Mouse (Mus musculus) heart, embryonic 14.5 days (tissue): ENCODE measurements at regions not wholly inside any gene's neighbourhood (a gene's known extent, or its start where the extent isn't known, plus 50 kb on each side); places are given as distances from the start of the nearest gene placed in this dataset.

Experiments
- ATAC-seq: fragments of 200-750 bp; cut with Nextera tagmentation; 2 replicates; pipeline ENCODE4 v1.8.0; 2017; ENCODE audit warnings: low read depth, moderate TSS enrichment; ENCODE audit not compliant: insufficient number of reproducible peaks, insufficient read depth, low FRiP score
- H3K27ac ChIP-seq, 2 experiments: fragments of 200-500 bp in 1 of 2; fragments of 300-500 bp in 1 of 2; sonication (generic) in 1 of 2; replicated peaks in 1 of 2; 2 replicates each; pipeline ENCODE4 v1.5.1; 2012 to 2014; ENCODE audit warnings: low read depth in 2 of 2, low read length in 2 of 2, control low read depth in 1 of 2, mild to moderate bottlenecking in 1 of 2, mixed read lengths in 1 of 2; ENCODE audit not compliant: control insufficient read depth in 1 of 2, insufficient read depth in 1 of 2
- H3K27me3 ChIP-seq: fragments of 300-500 bp; sonication (generic); 2 replicates; pipeline ENCODE4 v1.6.1; 2014; ENCODE audit warnings: mild to moderate bottlenecking, low read length, control low read depth; ENCODE audit not compliant: control insufficient read depth, insufficient read depth
- H3K36me3 ChIP-seq: fragments of 300-500 bp; sonication (generic); 2 replicates; pipeline ENCODE4 v1.6.1; 2014; ENCODE audit warnings: mild to moderate bottlenecking, control low read depth, low read length, mixed read lengths; ENCODE audit not compliant: control insufficient read depth, insufficient read depth
- H3K4me1 ChIP-seq, 2 experiments: fragments of 200-500 bp in 1 of 2; fragments of 300-500 bp in 1 of 2; sonication (generic) in 1 of 2; 2 replicates each; pipeline ENCODE4 v1.6.1; 2012 to 2014; ENCODE audit warnings: low read length in 2 of 2, control low read depth in 1 of 2, mixed read lengths in 1 of 2; ENCODE audit not compliant: control insufficient read depth in 2 of 2, insufficient read depth in 2 of 2
- H3K4me2 ChIP-seq: fragments of 300-500 bp; sonication (generic); 2 replicates; pipeline ENCODE4 v1.6.1; 2014; ENCODE audit warnings: mild to moderate bottlenecking, low read length
- H3K4me3 ChIP-seq, 2 experiments: fragments of 200-500 bp in 1 of 2; fragments of 300-500 bp in 1 of 2; sonication (generic) in 1 of 2; 2 replicates each; pipeline ENCODE4 v1.5.1; 2012 to 2014; ENCODE audit warnings: low read length in 2 of 2, mild to moderate bottlenecking in 2 of 2, control low read depth in 1 of 2, low read depth in 1 of 2, moderate library complexity in 1 of 2; ENCODE audit not compliant: control insufficient read depth in 1 of 2, insufficient read depth in 1 of 2
- H3K9ac ChIP-seq: fragments of 300-500 bp; sonication (generic); 2 replicates; pipeline ENCODE4 v1.6.1; 2014; ENCODE audit warnings: mild to moderate bottlenecking, low read length
- H3K9me3 ChIP-seq: fragments of 300-500 bp; sonication (generic); 2 replicates; pipeline ENCODE4 v1.6.1; 2016; ENCODE audit warnings: low read length, control low read depth; ENCODE audit not compliant: control insufficient read depth
- WGBS: fragments of 180-500 bp; shearing (Covaris S2); extraction: QIAGEN DNeasy Blood & Tissue Kit; methylation state at CpG from one replicate; pipeline ENCODE4 v1.1.7; 2014; 5-methylcytosine and 5-hydroxymethylcytosine counted together

DNA sequence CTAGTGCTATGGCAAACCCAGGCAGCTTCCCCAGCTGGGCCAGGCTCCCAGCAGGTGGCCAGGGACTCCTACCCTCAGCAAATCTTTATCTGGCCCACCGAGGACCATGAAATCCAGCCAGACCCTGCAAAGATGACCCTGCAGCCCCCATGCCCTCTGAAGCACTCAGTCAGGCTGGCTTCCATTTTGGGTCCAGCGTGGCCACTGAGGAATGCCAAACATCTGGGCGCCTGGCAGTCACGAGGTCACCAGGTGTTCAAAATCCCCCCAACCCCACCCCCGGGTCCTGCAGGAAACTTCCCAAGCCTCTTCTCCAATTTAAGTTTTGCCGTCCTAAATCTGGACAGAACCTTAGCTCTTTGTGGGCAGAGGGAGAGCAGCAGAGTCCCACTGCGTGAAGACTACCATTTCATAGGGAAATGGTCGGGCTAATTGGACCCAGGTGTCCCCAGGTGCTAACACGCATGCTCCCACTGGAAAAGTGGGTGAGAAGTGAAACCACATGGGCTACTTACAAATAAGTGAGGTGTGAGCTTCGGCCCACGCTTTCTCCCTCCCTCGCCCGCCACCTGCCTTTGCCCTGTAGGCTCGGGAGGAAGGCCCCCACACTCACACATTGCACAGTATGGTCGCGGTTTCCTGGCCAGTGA, 139.0 kb downstream of the En1 start:
- Histone ChIP-seq H3K9me3 (no peaks in the 10 kb centered on the region), H3K36me3 (no peaks in the 10 kb centered on the region), H3K27me3 (no peaks in the 10 kb centered on the region), H3K4me3 (no peak overlapping the region), H3K4me2 (no peak overlapping the region), H3K27ac (no peak overlapping the region), H3K9ac (no peak overlapping the region), H3K4me1 (no peaks in the 10 kb centered on the region; a peak in 1 of 4 replicates)
- 79% methylated on average over 16 of the region's 16 CpGs for WGBS
- no peak for ATAC-seq

DNA sequence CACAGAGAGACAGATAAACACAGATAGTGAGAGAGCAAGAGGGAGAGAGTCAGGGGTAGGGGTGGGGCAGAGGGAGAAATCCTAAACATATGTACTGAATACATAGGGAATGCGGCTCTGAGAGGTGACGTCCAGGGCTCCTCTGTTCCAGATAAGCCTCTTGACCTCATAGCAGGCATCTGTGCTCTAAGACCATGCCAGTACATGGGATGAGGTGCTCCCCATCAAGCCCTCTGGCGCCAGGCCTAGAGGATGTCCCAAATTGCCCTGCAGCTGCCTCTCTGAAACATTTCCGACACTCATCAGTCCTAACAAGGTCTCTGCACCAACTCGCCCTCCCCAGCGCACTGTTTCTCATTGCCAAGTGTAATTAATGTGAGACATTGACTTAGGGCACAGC, 146.7 kb downstream of the En1 start:
- Histone ChIP-seq H3K9me3 (no peaks in the 10 kb centered on the region), H3K27ac (no peak overlapping the region), H3K27me3 (no peaks in the 10 kb centered on the region), H3K4me1 (peaks cover 0 to 3% of the 10 kb centered on the region in 2 experiments; a peak in 1 of 4 replicates), H3K9ac (no peak overlapping the region), H3K36me3 (no peaks in the 10 kb centered on the region), H3K4me2 (no peak overlapping the region), H3K4me3 (no peak overlapping the region)
- ATAC-seq, result no peak
- WGBS, result 41% methylated on average over 6 of the region's 6 CpGs

DNA sequence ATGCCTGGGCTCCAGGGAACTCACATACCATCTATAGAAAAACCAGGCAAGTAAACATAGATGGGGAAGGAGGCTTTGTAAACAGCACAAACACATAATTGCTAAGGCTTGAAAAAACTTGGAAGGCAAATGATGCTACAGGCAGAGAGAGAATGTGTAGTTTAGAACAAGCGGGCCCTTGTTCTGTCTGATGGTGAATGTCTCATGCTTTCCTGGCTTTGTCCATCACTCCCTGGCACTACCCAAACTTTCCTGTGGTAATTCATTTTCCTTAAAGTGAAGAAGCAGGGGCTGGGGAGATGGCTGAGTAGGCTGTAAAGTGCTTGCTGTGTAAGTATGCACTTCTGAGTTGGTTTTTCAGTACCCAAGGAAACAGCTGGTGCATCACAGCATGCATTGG, 151.2 kb downstream of the En1 start:
- H3K9ac ChIP-seq, result no peak overlapping the region
- H3K4me2 ChIP-seq, result no peak overlapping the region
- H3K4me1 ChIP-seq, result peaks cover 16 to 31% of the 10 kb centered on the region in 2 experiments
- no peak overlapping the region for H3K4me3 ChIP-seq
- ATAC-seq, result no peak
- no peaks in the 10 kb centered on the region for H3K27me3 ChIP-seq
- H3K27ac ChIP-seq, result no peak overlapping the region
- H3K36me3 ChIP-seq, result no peaks in the 10 kb centered on the region
- WGBS, result 96% methylated on average over 1 of the region's 1 CpGs
- no peaks in the 10 kb centered on the region for H3K9me3 ChIP-seq

DNA sequence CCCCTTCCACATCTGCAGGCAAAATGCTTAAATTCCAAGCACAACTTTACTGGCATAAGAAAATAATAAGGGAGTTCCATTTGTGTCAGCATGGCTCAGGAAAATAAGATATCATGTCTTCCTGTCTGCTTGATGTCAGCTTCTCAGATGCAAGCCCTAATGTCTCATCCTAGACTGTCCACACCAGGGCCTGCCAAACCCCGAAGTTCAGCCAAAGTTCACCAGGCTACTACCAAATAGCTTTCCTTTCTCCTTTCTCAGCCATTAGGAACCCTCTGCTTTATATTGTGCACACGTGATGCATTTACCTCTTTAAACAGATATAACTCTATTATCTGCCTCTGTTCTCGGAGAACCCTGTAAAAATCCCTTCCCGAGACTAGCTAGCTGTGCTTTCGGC, 152.1 kb downstream of the En1 start:
- Histone ChIP-seq H3K36me3 (no peaks in the 10 kb centered on the region), H3K4me1 (peaks cover 21 to 35% of the 10 kb centered on the region in 2 experiments), H3K27me3 (no peaks in the 10 kb centered on the region), H3K9ac (no peak overlapping the region), H3K27ac (no peak overlapping the region), H3K9me3 (no peaks in the 10 kb centered on the region), H3K4me2 (no peak overlapping the region), H3K4me3 (no peak overlapping the region)
- ATAC-seq, result no peak
- WGBS, result 51% methylated on average over 5 of the region's 5 CpGs

DNA sequence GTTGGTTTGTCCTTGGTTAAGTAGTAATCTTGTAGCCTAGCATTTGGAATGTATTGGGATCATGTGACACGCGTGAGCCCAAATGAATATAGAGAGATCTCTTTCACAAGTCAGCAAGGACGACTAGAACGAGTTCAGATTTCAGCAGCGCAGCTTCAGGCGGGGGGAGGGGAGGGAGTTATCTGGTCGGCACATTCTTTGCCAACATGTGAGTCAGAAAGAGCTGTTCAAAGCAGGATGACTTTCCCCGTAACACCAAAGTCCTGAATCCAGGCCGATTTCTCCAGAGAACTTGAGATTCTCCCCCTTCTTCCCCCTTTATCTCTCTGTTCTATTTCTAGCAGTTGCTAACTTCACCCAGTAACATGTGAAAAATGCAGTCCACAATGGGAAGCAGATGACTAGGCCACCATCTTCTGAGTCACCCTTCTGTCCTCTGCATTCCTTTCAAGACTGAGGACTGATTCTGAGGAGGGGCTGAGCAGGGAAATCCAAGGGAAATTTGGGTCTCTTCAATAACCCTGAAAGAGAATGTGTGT, 155.1 kb downstream of the En1 start:
- 13% methylated on average over 9 of the region's 9 CpGs for WGBS
- H3K4me2 ChIP-seq, result peak overlapping the region; percentile 38
- no peaks in the 10 kb centered on the region for H3K27me3 ChIP-seq
- no peak; the same call in 1 of the 2 replicates for ATAC-seq
- H3K9ac ChIP-seq, result no peak overlapping the region
- H3K27ac ChIP-seq, result peak overlapping the region; percentile 83 to 93
- peaks cover 21 to 34% of the 10 kb centered on the region in 2 experiments for H3K4me1 ChIP-seq
- no peaks in the 10 kb centered on the region for H3K9me3 ChIP-seq
- H3K4me3 ChIP-seq, result no peak overlapping the region
- no peaks in the 10 kb centered on the region for H3K36me3 ChIP-seq

DNA sequence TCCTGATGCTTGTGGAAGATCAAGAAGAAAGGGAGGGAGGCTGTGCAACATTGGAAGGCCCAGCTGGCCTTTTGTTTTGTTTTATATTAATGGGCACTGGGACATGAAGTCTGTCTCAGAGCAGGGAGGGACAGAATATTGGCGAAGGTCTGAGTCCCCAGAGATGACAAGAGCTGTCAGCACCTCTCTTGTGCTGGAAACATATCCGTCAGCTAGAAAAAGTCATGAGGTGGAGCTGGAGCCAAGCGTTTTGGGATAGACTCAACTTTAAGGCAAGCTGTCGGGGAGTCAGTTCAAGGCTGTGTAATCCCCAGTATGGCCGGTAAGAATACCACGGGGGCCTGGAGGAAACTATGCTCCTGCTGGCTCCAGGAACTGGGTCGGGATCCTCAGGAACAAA, 156.0 kb downstream of the En1 start:
- 21% methylated on average over 7 of the region's 7 CpGs for WGBS
- ATAC-seq, result peak; percentile 77
- H3K9me3 ChIP-seq, result no peaks in the 10 kb centered on the region
- H3K27me3 ChIP-seq, result no peaks in the 10 kb centered on the region
- peak overlapping the region; percentile 83 to 93 for H3K27ac ChIP-seq
- H3K9ac ChIP-seq, result no peak overlapping the region
- H3K4me1 ChIP-seq, result peaks cover 21 to 34% of the 10 kb centered on the region in 2 experiments
- peak overlapping the region; percentile 38 for H3K4me2 ChIP-seq
- no peaks in the 10 kb centered on the region for H3K36me3 ChIP-seq
- H3K4me3 ChIP-seq, result no peak overlapping the region

DNA sequence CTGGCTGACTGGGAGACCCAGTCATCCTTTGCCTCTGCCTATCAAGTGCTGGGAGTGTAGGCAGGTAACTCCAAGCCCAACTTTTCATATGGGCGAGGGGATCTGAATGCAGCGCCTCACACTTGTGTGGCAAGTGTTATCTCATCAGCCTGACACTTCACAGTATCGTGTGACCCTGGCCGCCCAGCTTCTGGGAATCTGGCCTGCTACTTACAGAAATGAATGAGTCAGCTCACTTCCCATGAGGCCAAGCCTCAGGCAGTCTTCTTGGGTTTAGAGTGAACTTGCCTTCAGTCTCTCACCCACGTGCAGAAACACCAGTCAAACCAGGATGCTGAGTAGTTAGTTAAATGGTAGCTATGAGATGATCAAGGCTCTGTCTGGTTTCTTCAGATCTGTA, 156.5 kb downstream of the En1 start:
- H3K27ac ChIP-seq, result peak overlapping the region; percentile 83 to 93
- no peaks in the 10 kb centered on the region for H3K27me3 ChIP-seq
- no peak overlapping the region for H3K4me2 ChIP-seq
- WGBS, result 9% methylated on average over 5 of the region's 5 CpGs
- ATAC-seq, result no peak
- H3K4me3 ChIP-seq, result no peak overlapping the region
- H3K36me3 ChIP-seq, result no peaks in the 10 kb centered on the region
- H3K4me1 ChIP-seq, result peaks cover 21 to 34% of the 10 kb centered on the region in 2 experiments
- H3K9ac ChIP-seq, result no peak overlapping the region
- no peaks in the 10 kb centered on the region for H3K9me3 ChIP-seq

DNA sequence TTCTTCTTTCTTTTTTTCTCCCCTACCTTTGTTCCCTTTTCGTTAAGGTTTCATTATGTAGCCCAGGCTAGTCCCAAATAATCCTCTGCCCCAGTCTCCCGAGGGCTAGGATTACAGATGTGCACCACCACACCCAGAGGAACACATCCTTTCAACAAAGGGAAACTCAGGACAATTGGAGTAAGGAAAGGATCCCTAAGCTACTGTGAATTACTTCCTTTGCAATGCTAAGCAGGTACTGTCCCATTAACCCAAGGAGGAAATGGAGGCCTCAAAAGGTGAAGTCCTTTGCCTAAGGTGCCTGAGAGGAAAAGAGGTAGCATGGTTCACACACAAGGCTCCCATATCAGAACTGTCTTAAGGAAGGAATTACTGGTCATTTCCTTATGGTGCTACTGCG, 157.2 kb downstream of the En1 start:
- Histone ChIP-seq H3K27ac (no peak overlapping the region), H3K27me3 (no peaks in the 10 kb centered on the region), H3K4me2 (no peak overlapping the region), H3K4me1 (peaks cover 21 to 30% of the 10 kb centered on the region in 2 experiments), H3K4me3 (no peak overlapping the region), H3K9me3 (no peaks in the 10 kb centered on the region), H3K9ac (no peak overlapping the region), H3K36me3 (no peaks in the 10 kb centered on the region)
- no peak for ATAC-seq
- WGBS, result 89% methylated on average over 3 of the region's 3 CpGs
